Mouse (Mus musculus): Measurements from ENCODE around the gene Ntn3.

DNA sequence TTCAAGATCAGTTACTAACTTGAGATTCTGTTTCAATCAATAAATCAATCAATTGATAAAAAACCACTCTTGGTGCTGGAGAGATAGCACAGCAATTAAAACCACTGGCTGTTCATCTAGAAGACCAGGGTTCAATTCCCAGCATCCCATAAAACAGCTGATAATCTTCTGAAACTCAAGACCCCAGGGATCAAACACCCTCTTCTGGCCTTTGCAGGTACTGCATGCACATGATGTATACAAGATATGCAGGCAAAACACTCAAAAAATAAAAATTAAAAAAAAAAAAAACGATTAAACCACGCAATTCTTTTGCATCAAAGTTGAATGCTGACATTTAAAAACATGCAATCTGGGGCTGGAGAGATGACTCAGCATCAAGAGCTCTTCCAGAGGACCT lies 39.3 kb upstream of the Ntn3 start:
- no peak for TF ChIP-seq POLR2A (IDR thresholded peaks at IDR 0.05; ENCODE audit: borderline replicate concordance, control insufficient read depth, low read depth, low read length)
- TF ChIP-seq CTCF (IDR thresholded peaks at IDR 0.05; ENCODE audit: control insufficient read depth, insufficient read depth, low read length) = no peak
